Mouse (Mus musculus) 3134 (cell line): ENCODE measurements around the gene Sult2b1.

Experiments
- DNase-seq: peaks from one replicate; pipeline ENCODE4 v3.0.0-alpha.2; 2011; ENCODE audit warnings: low spot score; ENCODE audit not compliant: insufficient read length; ENCODE audit errors: extremely low read depth

Sult2b1 gene

GRCm38 (mm10) chr7:45727625-45728024, 56.8 kb downstream of the Sult2b1 start:
- DNase-seq = no peak

GRCm38 (mm10) chr7:45726419-45726818, 58.0 kb downstream of the Sult2b1 start:
- no peak for DNase-seq

GRCm38 (mm10) chr7:45725713-45726112, 58.8 kb downstream of the Sult2b1 start, which contains the start of gene Spaca4:
Gene Spaca4 (minus strand): TSS chr7:45725813.
- DNase-seq = no peak

- no peak for DNase-seq
Observed at GRCm38 (mm10) chr7:45725151-45725550, 59.3 kb downstream of the Sult2b1 start.

- no peak for DNase-seq
Observed at GRCm38 (mm10) chr7:45723781-45724180, 60.7 kb downstream of the Sult2b1 start.

- no peak for DNase-seq
Observed at GRCm38 (mm10) chr7:45723301-45723700, 61.2 kb downstream of the Sult2b1 start.

- DNase-seq = no peak
Observed at GRCm38 (mm10) chr7:45722348-45722713, 62.1 kb downstream of the Sult2b1 start.

- DNase-seq = no peak
Observed at GRCm38 (mm10) chr7:45721642-45722347, 62.7 kb downstream of the Sult2b1 start.

- DNase-seq = no peak
Observed at GRCm38 (mm10) chr7:45721234-45721571, 63.3 kb downstream of the Sult2b1 start.

GRCm38 (mm10) chr7:45720413-45721233, 63.8 kb downstream of the Sult2b1 start, which contains the start of gene Fam83e:
Gene Fam83e (plus strand): TSS chr7:45721212.
- no peak for DNase-seq

- no peak for DNase-seq
Observed at GRCm38 (mm10) chr7:45719738-45720412, 64.6 kb downstream of the Sult2b1 start.

- DNase-seq = no peak
Observed at GRCm38 (mm10) chr7:45719180-45719579, 65.3 kb downstream of the Sult2b1 start.

GRCm38 (mm10) chr7:45718331-45718730, 66.1 kb downstream of the Sult2b1 start:
- DNase-seq = no peak

- peak; percentile 95 for DNase-seq
Observed at GRCm38 (mm10) chr7:45717918-45718297, 66.6 kb downstream of the Sult2b1 start, which contains the start of gene Sphk2. Gene Sphk2 (minus strand): TSS chr7:45718002.

GRCm38 (mm10) chr7:45716952-45717917, 67.2 kb downstream of the Sult2b1 start:
- DNase-seq = no peak

GRCm38 (mm10) chr7:45716460-45716857, 68.0 kb downstream of the Sult2b1 start:
- DNase-seq = no peak

GRCm38 (mm10) chr7:45715741-45716459, 68.6 kb downstream of the Sult2b1 start:
- no peak for DNase-seq

GRCm38 (mm10) chr7:45715090-45715708, 69.3 kb downstream of the Sult2b1 start, which contains the start of gene Rpl18:
Gene Rpl18 (plus strand): TSS chr7:45715457.
- peak; percentile 93 for DNase-seq

- no peak for DNase-seq
Observed at GRCm38 (mm10) chr7:45714630-45715089, 69.8 kb downstream of the Sult2b1 start.
